Comparison of ENCODE assay signal across 8 mouse cellular contexts in the genomic region with DNA sequence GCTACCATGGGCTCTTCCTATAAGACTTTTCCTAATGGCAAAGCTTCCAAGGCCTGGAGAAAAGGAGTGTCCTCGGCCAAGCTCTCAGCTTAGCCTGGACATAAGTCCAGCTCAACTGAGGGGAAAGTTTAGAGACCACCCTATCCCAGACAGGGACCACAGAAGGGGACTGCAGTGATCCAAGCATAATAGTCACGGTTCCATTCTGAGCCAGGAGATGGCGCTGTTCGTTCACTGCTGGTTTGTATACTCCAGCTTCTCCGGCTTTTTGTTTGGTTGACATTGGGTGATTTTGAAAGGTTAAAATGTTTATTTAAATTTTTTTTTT. TPM values are rescaled to one million over a fixed set of nuclear protein-coding genes. Genes with fewer than 3 reads are reported as not detected.
DNase-seq lines count a peak whose midpoint lies in the region; TF ChIP-seq lines count a peak whose summit lies in the region.

No protein-coding gene starts in this region.

- intact Hi-C loops in gastrocnemius, postnatal 36 days (cut with DNase I), result no loop called here

- H3K9me3 ChIP-seq in E14TG2a.4 (ENCODE audit: low read length), result no peaks in the 10 kb centered on the region

- peak; percentile 64 for DNase-seq in cerebellum, adult 11-12 months
- no peak for DNase-seq in cerebellum, adult 9-11 months
- peak; percentile 75 for DNase-seq in c-Kit-positive CD71-positive TER-119-negative erythroid progenitor cells, embryonic 14.5 days (ENCODE audit: low read depth)
- DNase-seq in gastrocnemius, postnatal 36 days, result peak; percentile 52 to 70
- peak; percentile 55 to 88 for DNase-seq in layer of hippocampus, adult 18-20 months (ENCODE audit: low spot score in 2 of 2)
- peak; percentile 71 for DNase-seq in lung, postnatal 25 days (ENCODE audit: low spot score)
- peak; percentile 52 to 74 for DNase-seq in spleen, postnatal 14 days (ENCODE audit: low spot score in 2 of 2)

- peaks cover 41% of the 10 kb centered on the region for H3K36me3 ChIP-seq in E14TG2a.4 (ENCODE audit: insufficient read depth, low read length)

- peaks cover 59% of the 10 kb centered on the region for H3K4me1 ChIP-seq in E14TG2a.4 (replicated peaks; ENCODE audit: low read depth, low read length)

- TF ChIP-seq CTCF in E14TG2a.4 (conservative IDR thresholded peaks at IDR 0.05; ENCODE audit: low read length), result peak; percentile 82

- H3K4me3 ChIP-seq in E14TG2a.4 (replicated peaks; ENCODE audit: low read length), result no peak overlapping the region

- peaks cover 19% of the 10 kb centered on the region for H3K27me3 ChIP-seq in E14TG2a.4 (ENCODE audit: insufficient read depth, low read length)

RNA-seq across cellular contexts. Expression of a gene that starts 4.9 kb away (rescaled TPM):
- 100 to 1,000 TPM; 368 to 452 TPM for total RNA-seq in gastrocnemius, postnatal 36 days (2021)
- 100 to 1,000 TPM; 601 to 664 TPM for total RNA-seq in layer of hippocampus, adult 18-20 months (2021)

RNA-seq across cellular contexts. Expression of a gene that starts 8.6 kb away (rescaled TPM):
- total RNA-seq in gastrocnemius, postnatal 36 days (2021), result 100 to 1,000 TPM; 215 to 243 TPM
- 100 to 1,000 TPM; 148 to 155 TPM for total RNA-seq in layer of hippocampus, adult 18-20 months (2021)

RNA-seq across cellular contexts. Expression of a gene that starts 21.9 kb away (rescaled TPM):
- total RNA-seq in gastrocnemius, postnatal 36 days (2021), result under 1 TPM; 0.07 to 0.15 TPM
- 10 to 100 TPM; 45.7 to 55.2 TPM for total RNA-seq in layer of hippocampus, adult 18-20 months (2021)

RNA-seq across cellular contexts. Expression of a gene that starts 35.4 kb away (rescaled TPM):
- total RNA-seq in gastrocnemius, postnatal 36 days (2021), result under 1 TPM; 0.32 to 0.79 TPM
- under 1 TPM; 0.76 to 0.94 TPM for total RNA-seq in layer of hippocampus, adult 18-20 months (2021)

RNA-seq across cellular contexts. Expression of a gene that starts 45.2 kb away (rescaled TPM):
- total RNA-seq in gastrocnemius, postnatal 36 days (2021), result 1 to 10 TPM; 2.8 to 3.7 TPM
- total RNA-seq in layer of hippocampus, adult 18-20 months (2021), result 10 to 100 TPM; 10.3 to 14.4 TPM

Comparison
In these comparisons a context has a peak if more than half of its experiments do, and no peak if none do; other contexts are left out.
1. RNA of a gene that starts 21.9 kb away (total RNA-seq): 45.7 to 55.2 TPM in layer of hippocampus, adult 18-20 months; 0.07 to 0.15 TPM in gastrocnemius, postnatal 36 days; every median in the first group is over 10 times any median in the second.